Mouse (Mus musculus): ENCODE data around the gene Ctnnbl1.

- TF ChIP-seq POLR2A (IDR thresholded peaks at IDR 0.05; ENCODE audit: low read depth, low read length): no peak
- TF ChIP-seq CTCF (IDR thresholded peaks at IDR 0.05; ENCODE audit: extremely low read depth, insufficient read depth, insufficient read length, insufficient replicate concordance): no peak
These were observed 125.1 kb downstream of the Ctnnbl1 start for GRCm38 (mm10) chr2:157862306-157862705.
